Mouse (Mus musculus) midbrain, embryonic 12.5 days (tissue): ENCODE measurements around the gene Ufc1. TPM values are rescaled to one million over a fixed set of nuclear protein-coding genes. Genes with fewer than 3 reads are reported as not detected.

Source experiments
- polyA plus RNA-seq: library from polyadenylated mRNA; unstranded; fragments of >200 nt; fragmentation: Nextera tagmentation; extraction: Ambion mirVana; gene quantifications from 2 replicates; pipeline ENCODE4 v1.2.1, GENCODE M21; 2016

The Ufc1 gene
- polyA plus RNA-seq, 1 experiment from 2014 or later: 106 TPM

Other genes starting within 250 kb of the Ufc1 start
- gene Fcgr3, start 230.1 kb downstream of the Ufc1 start, polyA plus RNA-seq: 5.8 and 9.8 TPM in 2 replicates
- 1.7 and 3.6 TPM in 2 replicates for gene Cfap126, start 181.1 kb downstream of the Ufc1 start, polyA plus RNA-seq
- gene Sdhc, start 144.4 kb downstream of the Ufc1 start, polyA plus RNA-seq: 225 and 229 TPM in 2 replicates
- 0.33 and 0.94 TPM in 2 replicates for gene Mpz, start 144.3 kb downstream of the Ufc1 start, polyA plus RNA-seq
- gene Pcp4l1, start 98.8 kb downstream of the Ufc1 start, polyA plus RNA-seq: 20.4 and 20.8 TPM in 2 replicates
- 0.11 and 0.47 TPM in 2 replicates for gene Nr1i3, start 81.1 kb downstream of the Ufc1 start, polyA plus RNA-seq
- 28.5 and 33.4 TPM in 2 replicates for gene Tomm40l, start 72.5 kb downstream of the Ufc1 start, polyA plus RNA-seq
- 2.9 and 6.6 TPM in 2 replicates for gene Apoa2, start 70.0 kb downstream of the Ufc1 start, polyA plus RNA-seq
- gene Fcer1g, start 60.7 kb downstream of the Ufc1 start, polyA plus RNA-seq: 22.3 and 28.4 TPM in 2 replicates
- gene Adamts4, start 44.6 kb downstream of the Ufc1 start, polyA plus RNA-seq: 8.2 and 9.2 TPM in 2 replicates
- 224 and 226 TPM in 2 replicates for gene Ndufs2, start 43.6 kb downstream of the Ufc1 start, polyA plus RNA-seq
- 72.1 and 80.6 TPM in 2 replicates for gene B4galt3, start 24.7 kb downstream of the Ufc1 start, polyA plus RNA-seq
- gene Ppox, start 13.8 kb downstream of the Ufc1 start, polyA plus RNA-seq: 61.4 and 61.5 TPM in 2 replicates
- 113 and 119 TPM in 2 replicates for gene Usp21, start 7.0 kb downstream of the Ufc1 start, polyA plus RNA-seq
- 49.3 and 51.9 TPM in 2 replicates for gene Dedd, start 34.1 kb upstream of the Ufc1 start, polyA plus RNA-seq
- 45.9 and 49.7 TPM in 2 replicates for gene Nit1, start 50.6 kb upstream of the Ufc1 start, polyA plus RNA-seq
- 140 and 149 TPM in 2 replicates for gene Pfdn2, start 50.6 kb upstream of the Ufc1 start, polyA plus RNA-seq
- 1.9 and 2.3 TPM in 2 replicates for gene Klhdc9, start 65.8 kb upstream of the Ufc1 start, polyA plus RNA-seq
- 0.88 and 1.4 TPM in 2 replicates for gene Nectin4, start 75.1 kb upstream of the Ufc1 start, polyA plus RNA-seq
- gene Arhgap30, start 93.9 kb upstream of the Ufc1 start, polyA plus RNA-seq: 1.0 and 1.4 TPM in 2 replicates
- gene Usf1, start 116.3 kb upstream of the Ufc1 start, polyA plus RNA-seq: 175 and 190 TPM in 2 replicates
- gene Tstd1, start 123.8 kb upstream of the Ufc1 start, polyA plus RNA-seq: 9.9 and 10.5 TPM in 2 replicates
- gene F11r, start 142.5 kb upstream of the Ufc1 start, polyA plus RNA-seq: 10.1 and 12.4 TPM in 2 replicates
- 19.0 and 21.8 TPM in 2 replicates for gene Alyref2, start 208.5 kb upstream of the Ufc1 start, polyA plus RNA-seq
- gene Itln1, start 240.3 kb upstream of the Ufc1 start, polyA plus RNA-seq: not detected in 2 replicates